Mouse (Mus musculus) kidney, postnatal 10 days (tissue): Measurements from ENCODE around the gene Olfr578.

ENCODE experiments used
- DNase-seq: peaks from one replicate; pipeline ENCODE4 v3.0.0; 2021; ENCODE audit warnings: mixed read lengths

The Olfr578 gene

GRCm38 (mm10) chr7:102989224-102989623 is at the start of gene Olfr578:
Gene Olfr578, minus strand, starts transcription at chr7:102989324.
- no peak for DNase-seq

GRCm38 (mm10) chr7:103037724-103038123 is 48.6 kb upstream of the Olfr578 start, which contains the start of gene Olfr582:
Gene Olfr582, plus strand, starts transcription at chr7:103038024.
- no peak for DNase-seq

GRCm38 (mm10) chr7:102975843-102976242 is 13.3 kb downstream of the Olfr578 start, which contains the start of gene Olfr577:
Gene Olfr577, minus strand, starts transcription at chr7:102975943.
- no peak for DNase-seq

GRCm38 (mm10) chr7:102974399-102974798 is 14.7 kb downstream of the Olfr578 start:
- no peak for DNase-seq

- no peak for DNase-seq
Observed at GRCm38 (mm10) chr7:102962360-102962759, 26.8 kb downstream of the Olfr578 start, which contains the start of gene Olfr576. Gene Olfr576, plus strand, starts transcription at chr7:102962660.

GRCm38 (mm10) chr7:102958593-102958992 is 30.5 kb downstream of the Olfr578 start, which contains the start of gene Olfr575:
Gene Olfr575, minus strand, starts transcription at chr7:102958775.
- no peak for DNase-seq

- DNase-seq = no peak
Observed at GRCm38 (mm10) chr7:102958137-102958536, 31.0 kb downstream of the Olfr578 start.

- DNase-seq = no peak
Observed at GRCm38 (mm10) chr7:102950732-102951131, 38.4 kb downstream of the Olfr578 start.

- no peak for DNase-seq
Observed at GRCm38 (mm10) chr7:102948167-102948566, 41.0 kb downstream of the Olfr578 start, which contains the start of gene Olfr574. Gene Olfr574, plus strand, starts transcription at chr7:102948467.

- no peak for DNase-seq
Observed at GRCm38 (mm10) chr7:102943417-102943816, 45.7 kb downstream of the Olfr578 start.

- DNase-seq = no peak
Observed at GRCm38 (mm10) chr7:102942475-102942874, 46.6 kb downstream of the Olfr578 start, which contains the start of gene Olfr573-ps1. Gene Olfr573-ps1, minus strand, starts transcription at chr7:102942575.
